Mouse (Mus musculus) spleen, adult 2 months (tissue): ENCODE results near the gene Cobll1.

ENCODE experiments used
- CTCF ChIP-seq: fragments of 200-500 bp; IDR thresholded peaks from 2 replicates; pipeline ENCODE4 v1.5.1; 2011; ENCODE audit warnings: mild to moderate bottlenecking, inconsistent platforms; ENCODE audit not compliant: insufficient read depth, insufficient read length, insufficient replicate concordance; ENCODE audit errors: extremely low read depth
- POLR2A ChIP-seq: fragments of 200-500 bp; IDR thresholded peaks from 2 replicates; pipeline ENCODE4 v1.6.1; 2011; ENCODE audit warnings: low read depth, low read length, inconsistent platforms

GRCm38 (mm10) chr2:65100001-65100400 lies 139.2 kb downstream of the Cobll1 start:
- TF ChIP-seq CTCF (no peak), POLR2A (no peak)
